Mouse (Mus musculus): Measurements from ENCODE around the gene Cask.

The Cask gene

GRCm38 (mm10) chrX:13621473-13621872 is 229.7 kb downstream of the Cask start:
- no peak for DNase-seq

DNA sequence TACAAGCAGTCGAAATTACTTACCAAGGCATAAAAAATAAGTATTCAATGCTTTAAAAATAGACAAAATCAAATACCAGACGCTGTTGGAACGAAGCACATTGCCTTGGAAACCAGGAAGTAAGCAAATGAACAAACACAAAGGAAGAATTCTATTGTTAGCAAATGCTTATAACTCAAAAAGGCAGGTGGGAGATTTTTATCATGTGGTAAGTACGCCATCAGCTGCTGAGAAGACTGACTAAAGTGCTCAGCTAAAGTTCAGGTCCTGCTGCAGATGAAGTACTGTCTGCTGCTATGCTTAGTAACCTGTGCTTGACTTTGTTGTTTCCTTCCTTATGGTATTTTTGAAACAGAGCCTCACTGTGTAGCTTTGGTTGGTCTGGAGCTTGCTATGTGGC is 232.7 kb downstream of the Cask start:
- no peak for DNase-seq

DNA sequence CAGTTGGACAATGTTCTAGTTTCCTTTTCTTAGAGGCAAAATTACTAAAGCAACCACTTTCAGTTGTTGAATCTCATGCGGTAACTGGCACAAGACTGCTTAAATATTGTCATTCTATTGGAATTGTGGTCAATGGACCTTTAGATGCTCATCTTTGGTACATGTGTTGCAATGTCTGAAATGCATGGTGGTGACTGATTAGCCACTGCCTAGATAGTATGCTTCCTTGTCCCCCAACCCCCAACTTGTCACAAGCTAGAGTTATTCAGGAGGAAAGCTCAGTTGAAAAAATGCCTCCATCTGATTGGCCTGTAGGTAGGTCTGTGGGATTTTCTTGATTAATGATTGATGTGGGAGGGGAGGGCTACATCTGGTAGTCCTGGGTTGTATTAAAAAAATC is 233.9 kb downstream of the Cask start:
- no peak for DNase-seq

DNA sequence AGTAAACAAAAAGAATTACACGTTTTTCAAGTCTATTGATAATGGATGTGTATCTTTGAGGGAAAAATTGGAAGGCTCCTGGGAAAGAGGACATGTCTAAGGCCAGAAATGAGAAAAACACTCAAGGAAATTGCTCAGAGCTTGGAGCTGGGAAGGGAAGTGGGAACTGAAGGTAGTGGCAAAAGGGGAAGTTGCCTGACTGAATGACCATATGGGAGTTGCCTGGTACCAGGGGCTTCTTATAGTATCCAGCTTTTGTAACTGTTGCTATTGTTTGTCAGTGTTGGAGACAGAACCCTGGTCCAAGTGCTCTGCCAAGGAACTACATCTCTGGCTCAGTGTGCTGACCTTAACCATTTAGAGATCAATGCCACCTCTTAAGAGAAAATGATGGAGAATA is 234.4 kb downstream of the Cask start:
- DNase-seq: no peak

GRCm38 (mm10) chrX:13612115-13612514 is 239.1 kb downstream of the Cask start:
- DNase-seq: no peak

DNA sequence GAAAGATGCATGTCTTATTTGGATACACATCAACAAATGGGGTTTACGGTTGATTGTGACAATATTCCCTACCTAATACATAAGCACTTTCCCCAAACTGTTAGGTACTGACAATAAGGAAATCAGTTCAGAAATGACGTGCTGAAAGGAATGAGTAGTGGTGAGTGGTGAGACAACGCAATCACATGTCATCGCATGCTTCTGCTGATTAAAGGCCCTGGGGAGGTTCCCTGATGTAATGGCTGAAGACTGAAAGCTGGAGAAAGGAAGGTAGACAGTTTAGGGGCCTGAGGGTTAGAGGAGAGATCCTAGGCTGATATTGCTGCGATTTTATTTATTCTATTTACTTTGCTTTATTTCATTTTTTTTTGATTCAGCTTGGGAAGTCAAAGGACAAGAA is 240.1 kb downstream of the Cask start:
- DNase-seq: no peak

- DNase-seq: no peak
These were observed 243.4 kb downstream of the Cask start for GRCm38 (mm10) chrX:13607752-13608151.

- no peak for DNase-seq
These were observed 244.4 kb downstream of the Cask start for GRCm38 (mm10) chrX:13606741-13607140.

DNA sequence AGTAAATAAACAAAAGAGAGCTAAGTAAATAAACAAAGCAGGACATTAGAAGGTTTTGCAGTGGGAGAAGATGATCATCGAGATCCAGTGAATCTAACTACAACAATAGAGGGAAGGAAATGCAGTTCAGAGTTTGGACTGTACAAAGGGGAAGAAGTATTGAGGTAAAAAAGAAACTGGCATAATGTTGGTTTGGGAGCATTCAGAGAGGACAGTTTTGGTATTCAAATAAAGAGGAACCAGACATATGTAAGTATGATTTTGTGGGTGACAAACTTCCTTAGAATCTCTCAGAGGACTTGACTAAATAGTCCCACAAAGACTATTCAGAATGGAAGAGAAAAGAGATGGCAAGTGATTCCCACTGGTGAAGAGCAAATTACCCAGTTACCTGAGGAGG is 251.2 kb downstream of the Cask start:
- no peak for DNase-seq

GRCm38 (mm10) chrX:13599373-13599772 is 251.8 kb downstream of the Cask start:
- no peak for DNase-seq

- DNase-seq: no peak
These were observed 273.5 kb downstream of the Cask start for GRCm38 (mm10) chrX:13577647-13578046.

DNA sequence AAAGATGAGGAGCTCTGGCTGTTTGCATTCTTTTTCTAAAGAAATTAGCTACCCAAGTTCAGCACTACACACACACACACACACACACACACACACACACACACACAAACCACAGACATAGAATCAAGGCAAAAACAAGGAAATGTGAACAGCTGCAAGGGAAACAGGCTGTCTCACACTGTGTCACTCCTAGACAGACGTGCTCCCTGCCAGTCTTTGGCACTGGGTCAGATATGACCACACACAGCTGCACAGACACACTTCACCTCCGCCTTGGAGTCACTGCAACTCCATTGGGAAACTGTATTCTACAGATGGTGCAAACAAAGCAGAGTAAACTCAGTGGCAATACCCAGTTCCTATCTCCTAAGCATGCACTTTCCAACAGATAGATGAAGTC is 274.6 kb downstream of the Cask start:
- DNase-seq: no peak

DNA sequence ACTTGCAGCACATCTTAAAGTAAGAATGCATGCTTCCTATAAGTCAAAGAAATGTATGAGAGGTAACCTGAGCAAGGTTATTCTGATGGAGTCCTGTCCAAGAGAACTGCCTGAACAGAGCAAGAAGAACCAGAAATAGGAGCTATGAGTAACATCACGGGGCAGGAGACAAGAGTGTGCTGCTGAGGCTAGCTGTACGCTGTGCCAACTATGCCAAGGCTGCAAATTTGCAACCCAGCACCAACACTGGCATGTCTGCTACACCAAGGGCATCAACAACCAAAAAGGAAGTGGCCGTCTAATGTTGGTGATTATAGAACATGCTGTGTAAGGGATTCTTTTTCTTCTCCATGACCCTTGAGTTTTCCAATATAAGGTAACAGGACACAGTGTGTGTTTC is 276.3 kb downstream of the Cask start:
- DNase-seq: no peak

DNA sequence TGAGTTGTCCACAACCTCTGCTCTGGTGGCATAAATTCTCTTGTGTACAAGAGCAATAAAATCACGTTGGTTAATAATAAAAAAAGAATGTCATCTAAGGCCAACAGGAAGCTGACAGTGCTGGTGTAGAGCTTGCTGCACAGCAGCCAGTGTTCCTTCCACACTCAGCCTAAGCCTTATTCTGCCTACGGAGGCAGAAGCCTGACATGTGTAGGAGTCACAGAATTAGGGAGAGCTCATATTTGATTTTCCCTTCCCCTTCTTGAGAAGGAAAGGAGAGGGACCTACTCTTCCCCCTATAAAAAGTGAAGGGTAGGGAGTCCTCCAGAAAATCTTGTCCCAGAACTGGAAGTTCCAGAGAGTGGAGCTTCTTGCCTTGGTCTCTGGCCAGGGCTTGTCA is 276.9 kb downstream of the Cask start:
- no peak for DNase-seq

- DNase-seq: no peak
These were observed 296.7 kb downstream of the Cask start for GRCm38 (mm10) chrX:13554504-13554903.

- no peak for DNase-seq
These were observed 298.9 kb downstream of the Cask start for GRCm38 (mm10) chrX:13552288-13552687.

DNA sequence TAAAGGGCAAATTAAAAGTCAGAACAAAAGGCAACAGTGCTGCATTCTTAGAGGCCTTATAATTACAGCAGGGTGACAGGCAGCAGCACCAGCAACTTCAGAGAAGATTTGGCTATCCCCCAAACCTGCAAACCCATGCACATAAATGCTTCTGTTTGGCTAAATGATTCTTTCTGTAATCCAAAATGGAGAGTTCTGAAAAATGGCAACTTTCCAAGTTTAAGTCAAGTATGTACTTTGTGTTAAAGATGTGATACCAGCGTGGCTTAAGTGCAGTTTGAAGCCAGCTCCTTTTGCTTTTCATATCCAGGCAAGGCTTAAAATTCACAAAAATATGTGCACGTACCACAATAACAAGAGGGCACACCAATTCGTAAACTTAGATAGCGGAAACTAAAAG is 299.6 kb downstream of the Cask start:
- no peak for DNase-seq

DNA sequence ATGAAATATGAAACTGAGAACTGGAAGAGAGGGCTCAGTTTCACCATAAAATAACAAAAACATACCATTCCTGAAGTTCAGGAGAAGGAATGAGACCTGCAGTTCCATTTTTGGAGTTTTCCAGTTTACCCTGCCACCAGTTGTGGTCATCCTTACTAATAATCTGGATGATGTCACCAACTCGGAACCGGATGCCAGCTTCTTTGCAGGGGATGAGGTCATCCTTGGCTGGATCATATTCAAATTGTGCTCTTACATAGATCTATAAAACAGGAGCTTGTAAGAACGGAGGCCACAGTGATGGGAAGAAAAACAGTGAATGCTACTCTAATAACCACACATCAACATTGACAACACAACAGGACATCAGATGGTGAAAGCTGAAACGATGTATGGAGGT is 302.1 kb downstream of the Cask start:
- DNase-seq: no peak

DNA sequence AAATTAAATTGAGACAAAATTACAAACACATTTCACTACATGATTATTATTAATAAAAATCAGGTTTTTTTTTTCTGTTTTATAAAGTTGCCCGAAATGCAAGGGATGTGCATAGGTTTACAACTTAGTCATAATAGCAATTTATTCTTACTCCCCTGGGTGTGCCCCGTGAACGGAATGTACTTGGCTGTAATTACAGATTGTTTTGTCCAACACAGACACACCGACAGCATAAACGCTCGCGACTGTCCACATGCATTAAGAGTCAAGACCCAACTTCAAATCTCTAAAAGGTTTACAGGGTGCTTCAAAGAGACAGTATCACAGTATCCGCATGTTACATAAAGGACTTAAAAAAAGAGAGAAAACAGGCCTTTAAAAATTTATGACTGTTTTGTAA is 329.9 kb downstream of the Cask start:
- DNase-seq: no peak

DNA sequence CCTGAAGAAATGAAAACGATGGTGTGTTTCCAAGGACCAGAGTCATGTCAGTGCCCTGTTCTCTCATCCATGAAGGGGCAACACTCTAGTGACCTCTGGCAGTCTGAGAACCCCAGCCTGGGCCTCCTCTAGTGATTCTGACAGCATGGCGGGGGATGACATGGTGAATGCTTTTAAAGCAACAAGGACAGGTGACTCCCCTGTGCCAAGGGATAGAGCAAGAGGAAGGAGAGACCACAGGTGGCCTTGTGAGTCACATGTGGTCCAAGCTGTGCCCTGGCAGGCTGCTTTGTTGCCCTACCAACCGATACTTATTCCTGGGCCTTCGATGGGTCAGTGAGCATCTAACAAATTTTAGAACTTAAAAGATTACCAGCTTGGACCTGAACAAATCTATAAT is 330.6 kb downstream of the Cask start:
- DNase-seq: no peak

GRCm38 (mm10) chrX:13519408-13519783 is 331.8 kb downstream of the Cask start:
- no peak for DNase-seq

GRCm38 (mm10) chrX:13518781-13519407 is 332.3 kb downstream of the Cask start:
- peak; percentile 46 for DNase-seq

DNA sequence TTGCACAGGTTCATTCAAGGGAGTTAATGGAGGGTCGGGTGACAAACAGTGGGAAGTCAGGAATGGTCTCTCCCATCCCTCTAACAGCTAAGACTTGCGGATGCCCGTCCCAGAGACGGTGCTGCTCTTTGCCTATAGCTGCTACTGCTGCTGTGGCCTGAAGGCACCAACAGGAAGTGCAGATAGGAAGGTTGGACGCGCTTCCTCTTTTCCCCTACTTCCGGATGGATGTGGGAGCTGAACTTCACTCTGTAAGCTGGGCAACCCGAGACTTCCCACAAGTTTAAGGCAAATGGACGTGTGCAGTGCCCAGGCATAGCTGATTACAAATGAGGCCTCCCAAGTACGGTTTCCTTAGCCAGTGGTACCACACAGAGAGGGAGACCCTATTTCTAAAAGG is 333.1 kb downstream of the Cask start:
- DNase-seq: no peak

- no peak for DNase-seq
These were observed 334.7 kb downstream of the Cask start for GRCm38 (mm10) chrX:13516451-13516850.

DNA sequence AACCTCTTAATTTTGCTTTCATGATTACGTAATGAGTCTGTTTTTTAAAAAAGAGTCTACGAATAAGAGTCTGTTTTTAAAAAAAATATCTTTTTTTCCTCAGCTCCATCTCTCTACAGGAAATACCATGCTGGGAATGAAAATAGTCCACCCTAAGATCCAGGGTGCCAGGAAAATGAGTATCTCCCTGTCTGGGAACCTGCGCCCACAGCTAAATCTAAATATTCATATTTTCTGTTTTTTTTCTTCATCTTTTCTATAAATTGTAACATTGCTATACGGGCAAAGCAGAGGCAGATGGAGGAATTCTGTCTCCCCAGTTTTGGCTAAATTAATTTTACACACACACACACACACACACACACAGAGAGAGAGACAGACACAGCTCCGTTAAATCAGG is 337.3 kb downstream of the Cask start:
- no peak for DNase-seq

DNA sequence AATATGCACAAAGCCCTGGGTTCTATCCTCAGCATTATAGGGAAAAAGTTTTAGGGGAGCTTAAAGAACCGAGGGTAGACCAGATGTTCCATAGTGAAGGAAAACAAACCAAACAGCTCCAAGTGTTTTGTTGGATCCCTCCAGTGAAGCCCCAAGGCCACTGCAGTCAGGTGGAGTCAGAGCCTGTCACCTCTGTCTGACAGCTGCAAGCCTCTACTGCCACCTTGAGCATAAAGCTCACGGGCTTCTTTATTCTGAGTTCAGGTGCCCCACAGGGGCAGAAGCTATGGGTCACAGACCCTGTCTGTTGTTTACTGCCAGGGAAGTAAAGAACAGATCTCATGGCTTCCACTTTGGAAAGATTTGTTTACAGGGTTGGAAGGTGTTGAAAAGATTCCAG is 338.0 kb downstream of the Cask start:
- DNase-seq: no peak

All from cerebellum, adult 9-10 months (tissue).